Mouse (Mus musculus): ENCODE data around the gene Dusp14.

DNA sequence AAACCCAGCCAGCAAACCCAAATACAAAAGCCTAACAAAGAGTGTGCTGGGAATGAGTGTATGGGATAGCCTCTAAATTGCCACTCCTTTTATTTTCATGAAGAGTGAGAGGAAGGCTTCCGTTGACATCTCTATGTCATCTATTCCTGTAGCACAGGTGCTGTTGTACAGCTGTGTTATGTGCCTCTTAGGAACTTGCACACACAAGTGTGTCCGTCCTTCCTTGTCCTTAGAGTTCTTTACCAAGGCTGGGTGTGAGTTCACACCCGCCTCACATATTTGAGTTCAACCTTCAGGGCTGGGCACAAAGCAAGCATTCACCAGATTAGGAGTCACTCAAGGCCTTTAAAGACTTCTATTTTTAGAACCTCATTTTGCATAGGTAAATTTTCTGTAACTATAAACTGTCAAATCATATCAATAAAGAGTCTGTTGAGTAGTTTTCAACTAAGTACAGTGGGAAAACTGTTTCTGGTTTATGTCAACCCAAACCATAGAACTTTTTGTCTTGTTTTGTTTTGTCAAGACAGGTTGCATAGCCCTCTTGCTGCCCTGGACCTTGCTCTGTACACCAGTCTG lies 5.3 kb downstream of the Dusp14 start:
- TF ChIP-seq GATA1 (IDR thresholded peaks at IDR 0.05; ENCODE audit: borderline replicate concordance, low read length), result no peak
- TF ChIP-seq FLI1 (IDR thresholded peaks at IDR 0.05; ENCODE audit: low read length), result no peak

Measured in megakaryocyte, embryonic 14.5 days (primary cell).